Mouse (Mus musculus): ENCODE data around the gene Gramd2.

- peak; percentile 31; the same call in 1 of the 2 replicates for TF ChIP-seq CTCF (IDR thresholded peaks at IDR 0.05; ENCODE audit: low read depth)
- peak; percentile 35; the same call in 1 of the 2 replicates for TF ChIP-seq EP300 (IDR thresholded peaks at IDR 0.05; ENCODE audit: low read depth)
Observed at GRCm38 (mm10) chr9:59655958-59656634, 23.8 kb upstream of the Gramd2 start, which contains the start of gene Pkm.

Measured in liver, postnatal 0 days (tissue).